Mouse (Mus musculus): ENCODE data around the gene Dync1i1.

GRCm38 (mm10) chr6:5855526-5855925, 130.1 kb downstream of the Dync1i1 start:
- TF ChIP-seq CTCF (IDR thresholded peaks at IDR 0.05; ENCODE audit: low read depth) (no peak), EP300 (IDR thresholded peaks at IDR 0.05; ENCODE audit: low read depth) (no peak)
